Mouse (Mus musculus): Measurements from ENCODE around the gene Frmpd1.

DNA sequence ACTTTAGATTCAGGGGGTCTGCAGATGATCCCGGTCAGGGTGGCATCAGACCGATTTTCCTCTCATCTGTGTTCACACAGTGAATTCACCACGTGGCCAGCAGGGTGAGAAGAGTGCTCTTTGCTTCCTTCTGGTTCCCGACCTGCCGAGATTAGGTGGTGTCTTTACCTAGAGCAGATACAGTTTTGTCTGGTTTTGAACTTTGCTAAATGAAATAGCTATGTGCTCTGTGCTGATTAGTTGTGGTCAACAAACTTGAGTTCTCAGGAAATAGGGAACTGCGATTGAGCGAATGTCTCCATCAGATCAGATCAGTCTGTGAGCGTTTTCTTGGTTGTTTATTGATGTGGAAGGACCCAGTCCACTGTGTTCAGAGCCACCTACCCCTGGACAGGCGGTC, 26.1 kb upstream of the Frmpd1 start:
- TF ChIP-seq CTCF (IDR thresholded peaks at IDR 0.05; ENCODE audit: borderline replicate concordance, insufficient read depth, low read depth, low read length) (no peak), POLR2A (IDR thresholded peaks at IDR 0.05; ENCODE audit: borderline replicate concordance, insufficient read depth, low read length) (no peak)

All from cerebellum, adult 2 months (tissue).